Mouse (Mus musculus): ENCODE data around the gene Gabarap. TPM values are rescaled to one million over a fixed set of nuclear protein-coding genes. Genes with fewer than 3 reads are reported as not detected.
A peak's percentile ranks its signal among the peaks of the same experiment; 100 is the strongest.

The Gabarap gene
- polyA plus RNA-seq, 1 experiment from 2014 or later: 426 TPM

GRCm38 (mm10) chr11:69992396-69992795 is 1.5 kb downstream of the Gabarap start:
- Histone ChIP-seq H3K4me2 (replicated peaks; ENCODE audit: low read depth, low read length) (peak overlapping the region; percentile 61), H3K27me3 (ENCODE audit: control insufficient read depth, insufficient read depth, low read length) (no peaks in the 10 kb centered on the region), H3K27ac (ENCODE audit: low read depth, low read length) (no peak overlapping the region), H3K9me3 (ENCODE audit: control insufficient read depth, low read length) (no peaks in the 10 kb centered on the region), H3K9ac (ENCODE audit: low read depth, low read length) (peak overlapping the region; percentile 87; the same call in 1 of the 2 replicates), H3K36me3 (ENCODE audit: control insufficient read depth, insufficient read depth, low read length) (peaks cover 49% of the 10 kb centered on the region), H3K4me3 (ENCODE audit: low read length) (peak overlapping the region; percentile 85), H3K4me1 (ENCODE audit: control insufficient read depth, insufficient read depth, low read length) (peaks cover 10% of the 10 kb centered on the region)
- WGBS: 81% methylated on average over 10 of the region's 10 CpGs
- no peak for ATAC-seq (ENCODE audit: low FRiP score, low TSS enrichment)

DNA sequence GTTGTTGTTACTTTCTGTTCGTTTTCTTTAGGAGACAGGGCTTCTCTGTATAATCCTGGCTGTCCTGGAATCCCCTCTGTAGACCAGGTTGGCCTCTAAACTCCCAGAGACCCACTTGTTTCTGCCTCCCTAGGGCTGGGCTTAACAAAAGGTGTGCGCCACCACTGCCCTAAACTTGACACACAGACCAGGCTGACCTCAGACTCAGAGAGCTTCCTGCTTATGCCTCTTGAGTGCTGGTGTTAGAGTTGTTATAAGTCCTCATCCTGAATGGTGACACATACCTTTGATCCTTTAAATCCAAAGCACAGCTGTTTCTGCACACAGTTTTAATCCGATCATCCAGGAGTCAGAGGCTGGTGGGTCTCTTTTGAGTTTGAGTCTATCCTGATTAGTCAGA is 2.0 kb downstream of the Gabarap start:
- no peak overlapping the region; the same call in 1 of the 2 replicates for H3K4me2 ChIP-seq (replicated peaks; ENCODE audit: low read depth, low read length)
- H3K9ac ChIP-seq (ENCODE audit: low read depth, low read length): 0 out of 2 replicates have a peak overlapping the region, but pooled peaks have one; percentile 87
- H3K36me3 ChIP-seq (ENCODE audit: control insufficient read depth, insufficient read depth, low read length): peaks cover 49% of the 10 kb centered on the region
- no peak overlapping the region for H3K27ac ChIP-seq (ENCODE audit: low read depth, low read length)
- no peak for ATAC-seq (ENCODE audit: low FRiP score, low TSS enrichment)
- peaks cover 15% of the 10 kb centered on the region for H3K4me1 ChIP-seq (ENCODE audit: control insufficient read depth, insufficient read depth, low read length)
- no peaks in the 10 kb centered on the region for H3K9me3 ChIP-seq (ENCODE audit: control insufficient read depth, low read length)
- WGBS: 90% methylated on average over 3 of the region's 3 CpGs
- peak overlapping the region; percentile 85; the same call in 1 of the 2 replicates for H3K4me3 ChIP-seq (ENCODE audit: low read length)
- no peaks in the 10 kb centered on the region for H3K27me3 ChIP-seq (ENCODE audit: control insufficient read depth, insufficient read depth, low read length)

- peak overlapping the region; percentile 99; the same call in 1 of the 2 replicates for H3K4me3 ChIP-seq (ENCODE audit: low read length)
- peaks cover 49% of the 10 kb centered on the region for H3K36me3 ChIP-seq (ENCODE audit: control insufficient read depth, insufficient read depth, low read length)
- H3K4me1 ChIP-seq (ENCODE audit: control insufficient read depth, insufficient read depth, low read length): peaks cover 17% of the 10 kb centered on the region
- H3K9ac ChIP-seq (ENCODE audit: low read depth, low read length): no peak overlapping the region
- H3K9me3 ChIP-seq (ENCODE audit: control insufficient read depth, low read length): no peaks in the 10 kb centered on the region
- peak overlapping the region; percentile 32 for H3K4me2 ChIP-seq (replicated peaks; ENCODE audit: low read depth, low read length)
- ATAC-seq (ENCODE audit: low FRiP score, low TSS enrichment): no peak
- no peaks in the 10 kb centered on the region for H3K27me3 ChIP-seq (ENCODE audit: control insufficient read depth, insufficient read depth, low read length)
- H3K27ac ChIP-seq (ENCODE audit: low read depth, low read length): no peak overlapping the region; the same call in 1 of the 2 replicates
- WGBS: 87% methylated on average over 11 of the region's 11 CpGs
Measured at GRCm38 (mm10) chr11:69994401-69995090, 3.6 kb downstream of the Gabarap start.

GRCm38 (mm10) chr11:69995391-69995960 is 4.5 kb downstream of the Gabarap start, which contains the start of gene Phf23:
Gene Phf23, plus strand, starts transcription at chr11:69995777.
- no peaks in the 10 kb centered on the region for H3K9me3 ChIP-seq (ENCODE audit: control insufficient read depth, low read length)
- no peaks in the 10 kb centered on the region for H3K27me3 ChIP-seq (ENCODE audit: control insufficient read depth, insufficient read depth, low read length)
- H3K4me1 ChIP-seq (ENCODE audit: control insufficient read depth, insufficient read depth, low read length): peaks cover 17% of the 10 kb centered on the region
- peak within 1 kb of the TSS; percentile 98 for H3K9ac ChIP-seq (ENCODE audit: low read depth, low read length)
- H3K27ac ChIP-seq (ENCODE audit: low read depth, low read length): peak within 1 kb of the TSS; percentile 98
- peak; percentile 82 for ATAC-seq (ENCODE audit: low FRiP score, low TSS enrichment)
- H3K4me2 ChIP-seq (replicated peaks; ENCODE audit: low read depth, low read length): peak within 1 kb of the TSS; percentile 49
- peak within 1 kb of the TSS; percentile 99 for H3K4me3 ChIP-seq (ENCODE audit: low read length)
- H3K36me3 ChIP-seq (ENCODE audit: control insufficient read depth, insufficient read depth, low read length): peaks cover 48% of the 10 kb centered on the region
- WGBS: under 1% methylated on average over 36 of the region's 36 CpGs

DNA sequence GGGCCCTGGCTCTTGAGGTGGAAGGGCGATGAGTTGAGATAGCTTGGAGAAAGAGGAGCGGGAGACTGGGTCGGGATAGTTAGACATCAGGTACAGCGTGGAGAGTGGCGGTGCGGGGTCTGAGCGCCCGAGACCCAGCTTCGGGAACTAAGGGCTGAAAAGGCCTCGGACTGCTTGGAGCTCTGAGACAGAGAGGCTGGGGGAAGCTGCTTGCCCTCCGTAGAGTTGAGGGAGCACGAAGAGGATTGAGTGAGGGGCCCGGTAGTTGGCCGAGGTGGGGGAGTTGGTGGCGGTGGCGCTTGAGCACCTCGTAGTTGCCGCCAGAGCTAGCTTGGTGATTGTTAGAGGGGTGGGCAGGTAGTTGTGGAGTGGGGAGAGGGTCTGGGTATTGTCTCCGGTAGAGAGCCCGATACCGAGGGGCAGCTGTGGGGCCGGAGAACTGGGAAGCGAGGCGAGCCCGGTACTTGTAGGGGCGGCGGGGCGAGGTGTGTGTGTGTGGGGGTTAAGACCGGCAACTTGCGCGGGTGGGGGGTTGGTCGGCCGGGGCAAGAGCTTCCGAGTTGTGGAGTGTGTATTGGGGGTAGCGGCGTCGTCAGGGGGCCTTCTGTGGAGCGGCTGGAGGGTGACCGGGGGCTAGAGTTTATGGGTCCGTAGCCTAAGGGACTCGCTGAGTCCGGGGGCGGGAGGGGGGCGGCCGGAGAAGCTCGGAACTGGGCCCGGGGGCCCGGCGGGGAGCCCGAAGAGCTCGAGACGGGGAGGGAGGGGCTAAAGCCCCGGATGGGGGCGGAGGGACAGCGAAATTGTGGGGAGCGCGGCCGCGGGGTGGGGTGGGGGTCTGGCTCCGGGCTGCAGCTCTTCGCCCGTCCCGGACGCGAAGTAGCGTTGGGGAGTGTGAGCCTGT is 5.5 kb downstream of the Gabarap start:
- Histone ChIP-seq H3K4me3 (ENCODE audit: low read length) (peak overlapping the region; percentile 99), H3K4me2 (replicated peaks; ENCODE audit: low read depth, low read length) (peak overlapping the region; percentile 49), H3K36me3 (ENCODE audit: control insufficient read depth, insufficient read depth, low read length) (peaks cover 48% of the 10 kb centered on the region), H3K27me3 (ENCODE audit: control insufficient read depth, insufficient read depth, low read length) (no peaks in the 10 kb centered on the region), H3K27ac (ENCODE audit: low read depth, low read length) (peak overlapping the region; percentile 98), H3K4me1 (ENCODE audit: control insufficient read depth, insufficient read depth, low read length) (peaks cover 20% of the 10 kb centered on the region), H3K9ac (ENCODE audit: low read depth, low read length) (peak overlapping the region; percentile 98), H3K9me3 (ENCODE audit: control insufficient read depth, low read length) (no peaks in the 10 kb centered on the region)
- peak; percentile 0; the same call in 1 of the 2 replicates for ATAC-seq (ENCODE audit: low FRiP score, low TSS enrichment)
- 1% methylated on average over 60 of the region's 66 CpGs for WGBS

- H3K9me3 ChIP-seq (ENCODE audit: control insufficient read depth, low read length): no peaks in the 10 kb centered on the region
- peak overlapping the region; percentile 98 for H3K27ac ChIP-seq (ENCODE audit: low read depth, low read length)
- H3K4me1 ChIP-seq (ENCODE audit: control insufficient read depth, insufficient read depth, low read length): peaks cover 27% of the 10 kb centered on the region
- H3K36me3 ChIP-seq (ENCODE audit: control insufficient read depth, insufficient read depth, low read length): peaks cover 48% of the 10 kb centered on the region
- H3K27me3 ChIP-seq (ENCODE audit: control insufficient read depth, insufficient read depth, low read length): no peaks in the 10 kb centered on the region
- peak overlapping the region; percentile 99 for H3K4me3 ChIP-seq (ENCODE audit: low read length)
- H3K4me2 ChIP-seq (replicated peaks; ENCODE audit: low read depth, low read length): peak overlapping the region; percentile 49
- 2% methylated on average over 28 of the region's 44 CpGs for WGBS
- peak overlapping the region; percentile 98 for H3K9ac ChIP-seq (ENCODE audit: low read depth, low read length)
- ATAC-seq (ENCODE audit: low FRiP score, low TSS enrichment): peak; percentile 75
Measured at GRCm38 (mm10) chr11:69997070-69997509, 6.1 kb downstream of the Gabarap start.

- H3K27ac ChIP-seq (ENCODE audit: low read depth, low read length): no peak overlapping the region
- H3K36me3 ChIP-seq (ENCODE audit: control insufficient read depth, insufficient read depth, low read length): peaks cover 37% of the 10 kb centered on the region
- H3K4me3 ChIP-seq (ENCODE audit: low read length): no peak overlapping the region; the same call in 1 of the 2 replicates
- no peaks in the 10 kb centered on the region for H3K9me3 ChIP-seq (ENCODE audit: control insufficient read depth, low read length)
- H3K4me2 ChIP-seq (replicated peaks; ENCODE audit: low read depth, low read length): no peak overlapping the region
- no peaks in the 10 kb centered on the region for H3K27me3 ChIP-seq (ENCODE audit: control insufficient read depth, insufficient read depth, low read length)
- ATAC-seq (ENCODE audit: low FRiP score, low TSS enrichment): no peak
- WGBS: 92% methylated on average over 27 of the region's 27 CpGs
- H3K9ac ChIP-seq (ENCODE audit: low read depth, low read length): no peak overlapping the region
- peaks cover 31% of the 10 kb centered on the region for H3K4me1 ChIP-seq (ENCODE audit: control insufficient read depth, insufficient read depth, low read length)
Measured at GRCm38 (mm10) chr11:69998567-69999491, 7.9 kb downstream of the Gabarap start.

DNA sequence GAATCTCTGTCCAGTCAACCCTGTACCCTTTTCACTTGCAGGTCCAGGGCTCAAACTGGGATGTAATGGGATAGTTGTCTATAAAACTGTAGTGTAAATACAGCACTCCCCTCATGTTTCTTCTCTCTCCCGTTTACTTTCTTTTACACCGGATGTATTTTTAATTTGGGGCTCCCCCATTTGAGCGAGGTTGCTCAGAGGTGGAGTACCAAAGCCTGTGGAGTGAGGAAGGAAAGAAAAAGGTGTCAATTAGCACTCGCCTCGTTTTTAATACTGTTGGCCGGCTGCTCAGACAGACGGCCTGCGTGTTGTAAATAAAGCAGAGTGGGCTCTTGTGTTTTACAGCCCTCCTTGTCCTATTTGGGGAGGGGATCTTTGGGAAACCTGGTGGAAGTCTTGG is 8.7 kb downstream of the Gabarap start:
- H3K27ac ChIP-seq (ENCODE audit: low read depth, low read length): peak overlapping the region; percentile 13; the same call in 1 of the 2 replicates
- H3K9me3 ChIP-seq (ENCODE audit: control insufficient read depth, low read length): no peaks in the 10 kb centered on the region
- H3K36me3 ChIP-seq (ENCODE audit: control insufficient read depth, insufficient read depth, low read length): peaks cover 30% of the 10 kb centered on the region
- H3K27me3 ChIP-seq (ENCODE audit: control insufficient read depth, insufficient read depth, low read length): no peaks in the 10 kb centered on the region
- WGBS: 62% methylated on average over 8 of the region's 8 CpGs
- no peak overlapping the region for H3K4me3 ChIP-seq (ENCODE audit: low read length)
- H3K9ac ChIP-seq (ENCODE audit: low read depth, low read length): no peak overlapping the region
- ATAC-seq (ENCODE audit: low FRiP score, low TSS enrichment): no peak
- peaks cover 31% of the 10 kb centered on the region for H3K4me1 ChIP-seq (ENCODE audit: control insufficient read depth, insufficient read depth, low read length)
- H3K4me2 ChIP-seq (replicated peaks; ENCODE audit: low read depth, low read length): no peak overlapping the region

All from kidney, embryonic 14.5 days (tissue).